Mouse (Mus musculus) monocyte, adult 5-6 weeks (primary cell): ENCODE results near the gene Atg16l1. TPM values are rescaled to one million over a fixed set of nuclear protein-coding genes. Genes with fewer than 3 reads are reported as not detected.

Source experiments
- ATAC-seq: fragments of 153-309, 156-312 bp; replicated peaks from 2 replicates; pipeline ENCODE4 v1.8.0; 2017; ENCODE audit warnings: mild to moderate bottlenecking; ENCODE audit not compliant: low TSS enrichment, insufficient number of reproducible peaks, severe bottlenecking, poor library complexity, low FRiP score
- total RNA-seq: library from RNA; stranded (forward); fragments of 200-1000, 200-491, 200-594 nt; gene quantifications from 3 replicates; pipeline ENCODE4 v1.2.3, GENCODE M21; 2017

Gene Atg16l1
- total RNA-seq: 81.4 to 101 TPM (median 99.5 TPM) in 3 replicates

DNA sequence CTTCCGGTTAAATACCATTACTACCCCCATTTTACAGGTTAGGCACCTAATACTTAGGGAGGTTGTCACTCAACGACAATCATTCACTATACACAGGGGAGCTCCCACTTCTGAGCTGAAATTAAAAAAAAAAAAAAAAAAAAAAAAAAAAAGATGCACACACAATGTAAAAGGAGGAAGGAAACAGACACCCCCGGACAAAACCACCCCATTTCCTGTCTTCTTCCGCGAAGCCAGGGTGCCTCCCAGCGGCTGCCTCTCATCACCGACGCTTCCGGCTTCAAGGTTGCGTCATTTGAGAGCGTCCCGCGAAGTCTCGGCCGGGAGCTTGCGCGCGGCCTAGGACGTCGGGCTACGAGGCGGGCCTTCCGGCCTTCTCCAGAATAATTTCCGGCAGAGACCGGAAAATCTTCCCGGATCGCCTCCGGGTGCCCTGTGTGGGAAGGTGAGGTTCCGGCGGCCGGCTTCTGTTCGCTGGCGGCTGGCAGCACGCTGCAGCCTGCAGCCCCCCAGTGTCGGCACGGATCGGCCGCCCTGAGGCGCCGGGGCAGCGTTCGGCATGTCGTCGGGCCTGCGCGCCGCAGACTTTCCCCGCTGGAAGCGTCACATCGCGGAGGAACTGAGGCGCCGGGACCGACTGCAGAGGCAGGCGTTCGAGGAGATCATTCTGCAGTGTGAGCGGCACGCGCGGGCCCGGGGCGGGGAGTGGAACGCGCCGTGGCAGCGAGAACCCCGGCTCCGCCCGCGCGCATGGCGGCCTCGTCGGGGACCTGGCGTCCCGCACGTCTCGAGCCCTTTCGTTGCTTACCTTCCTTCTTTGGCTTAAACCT, at the start of gene Atg16l1:
TSS of gene Atg16l1 (plus strand) at position 230 of the 830 bp plus-strand sequence.
- peak; percentile 99 for ATAC-seq

DNA sequence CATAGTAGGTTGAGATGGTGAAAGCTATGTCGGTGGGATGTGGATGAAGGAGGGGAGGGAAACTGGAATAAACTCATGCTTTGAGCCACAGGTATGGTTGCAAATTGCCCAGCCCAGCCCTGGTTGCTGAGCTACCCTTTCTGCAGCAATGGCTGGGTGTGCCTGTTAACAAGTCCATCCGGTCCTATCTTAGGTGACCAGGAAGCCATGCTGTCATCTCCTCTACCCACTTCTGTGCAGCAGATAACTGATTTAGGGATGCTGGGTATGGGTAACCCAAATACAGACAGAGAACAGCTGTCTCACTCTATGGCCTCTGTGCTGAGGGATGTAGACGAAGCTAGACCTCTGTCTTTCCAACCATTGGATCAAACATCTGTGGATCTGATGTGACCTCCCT, 49.3 kb upstream of the Atg16l1 start:
- no peak for ATAC-seq

DNA sequence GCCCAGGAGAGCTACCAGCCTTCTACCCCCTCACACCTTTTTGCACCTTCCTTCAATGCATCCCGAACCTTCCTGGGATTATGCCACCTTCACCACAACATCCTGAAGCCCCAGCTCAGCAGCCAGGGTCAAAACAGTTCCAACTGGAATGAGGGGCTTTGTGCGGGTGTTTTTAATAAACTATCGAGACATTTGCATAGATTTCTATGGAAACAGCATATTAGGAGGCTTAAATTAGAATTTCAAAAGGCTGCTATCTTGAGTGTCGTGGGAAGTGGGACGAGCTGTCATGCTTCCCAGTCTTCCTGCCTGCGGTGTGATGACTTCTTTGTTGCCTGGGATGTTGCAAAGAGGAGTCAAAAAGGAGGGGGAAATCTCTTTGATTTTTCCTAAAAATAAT, 46.6 kb upstream of the Atg16l1 start:
- ATAC-seq: no peak

DNA sequence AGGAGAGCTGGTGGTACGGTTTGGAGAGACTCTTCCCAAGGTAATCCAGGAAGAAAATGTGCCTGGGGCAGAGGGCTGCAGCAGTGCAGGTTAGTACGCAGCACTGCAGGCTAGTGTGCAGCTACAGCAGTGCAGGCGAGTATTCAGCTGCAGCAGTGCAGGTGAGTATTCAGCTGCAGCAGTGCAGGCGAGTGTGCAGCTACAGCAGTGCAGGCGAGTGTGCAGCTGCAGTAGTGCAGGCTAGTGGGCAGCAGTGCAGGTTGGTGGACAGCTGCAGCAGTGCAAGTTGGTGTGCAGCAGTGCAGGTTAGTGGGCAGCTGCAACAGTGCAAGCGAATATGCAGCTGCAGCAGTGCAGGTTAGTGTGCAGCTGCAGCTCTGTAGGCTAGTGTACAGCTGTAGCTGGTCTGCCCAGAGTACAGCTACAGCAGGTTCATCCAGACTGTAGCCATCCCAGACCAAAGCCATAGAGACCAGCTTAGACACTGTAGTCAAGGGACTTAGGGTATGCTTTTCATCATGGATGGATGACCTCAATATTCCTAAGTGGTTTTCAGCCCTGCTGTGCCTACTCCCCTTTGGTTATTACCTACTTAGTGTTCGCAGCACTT, 45.9 kb upstream of the Atg16l1 start:
- ATAC-seq: no peak

DNA sequence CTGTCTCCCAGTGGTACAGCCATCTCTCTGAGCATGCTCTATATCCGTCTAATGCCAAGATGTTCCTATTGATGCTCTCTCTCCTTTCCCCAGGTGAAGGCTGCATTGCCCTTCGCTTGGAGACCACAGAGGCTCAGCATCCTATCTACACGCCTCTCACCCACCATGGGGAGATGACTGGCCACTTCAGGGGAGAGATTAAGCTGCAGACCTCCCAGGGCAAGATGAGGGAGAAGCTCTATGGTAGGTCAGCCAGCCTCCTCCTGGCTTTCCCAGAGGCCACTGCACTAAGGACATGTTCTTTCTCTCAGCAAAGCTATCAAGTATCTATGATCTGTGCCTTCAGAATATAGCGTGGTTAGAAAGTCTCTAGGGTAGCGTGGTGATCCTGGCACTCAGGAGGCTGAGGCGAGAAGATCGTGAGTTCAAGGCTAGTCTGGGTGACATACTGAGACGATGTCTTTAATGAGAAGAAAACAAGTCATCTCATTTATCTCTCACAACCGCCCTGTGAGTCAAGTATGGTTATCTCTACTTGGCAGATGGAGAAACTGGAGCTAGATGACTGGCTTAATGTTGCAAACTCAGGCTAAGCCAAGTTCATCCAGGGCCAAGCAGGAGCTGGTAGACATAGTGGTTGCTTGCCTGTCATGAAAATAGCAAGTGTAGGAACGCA, 43.6 kb upstream of the Atg16l1 start:
- no peak for ATAC-seq

DNA sequence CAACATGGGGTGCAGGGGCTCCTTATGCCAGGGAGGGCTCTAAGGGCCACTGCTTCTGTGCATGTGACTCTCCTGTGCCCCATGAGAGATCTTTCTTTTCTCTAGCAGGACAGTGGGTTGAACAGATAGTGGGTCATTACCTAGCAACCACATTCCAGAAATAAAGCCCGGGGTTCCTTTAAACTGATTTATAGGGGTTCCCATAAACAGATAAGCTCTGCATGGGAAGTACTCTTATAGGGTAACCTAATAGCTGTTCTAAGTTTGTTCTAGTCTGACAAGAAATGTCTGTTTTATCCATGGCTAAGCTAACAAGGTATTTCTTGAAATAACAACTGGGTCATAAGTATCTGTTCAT, 43.1 kb upstream of the Atg16l1 start:
- no peak for ATAC-seq

DNA sequence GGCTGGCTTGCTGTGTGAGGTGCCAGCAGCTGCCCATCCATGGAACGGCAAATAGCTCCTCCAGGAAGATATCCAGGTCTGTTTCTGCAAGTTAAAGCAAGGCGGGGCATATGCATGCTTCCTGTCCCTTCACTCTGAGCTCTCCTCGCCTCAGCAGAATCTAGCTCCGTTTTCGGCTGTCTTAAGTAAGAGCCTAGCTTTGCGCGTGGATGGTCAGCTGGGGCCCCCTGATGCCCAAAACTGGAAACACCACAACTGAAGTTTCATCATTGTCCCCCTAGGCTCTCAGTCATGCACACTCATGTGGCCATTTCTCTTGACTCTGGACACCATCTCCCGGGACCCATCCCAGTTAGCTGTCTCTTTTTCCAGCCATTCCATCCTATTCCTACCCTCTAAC, 34.3 kb upstream of the Atg16l1 start:
- no peak for ATAC-seq

DNA sequence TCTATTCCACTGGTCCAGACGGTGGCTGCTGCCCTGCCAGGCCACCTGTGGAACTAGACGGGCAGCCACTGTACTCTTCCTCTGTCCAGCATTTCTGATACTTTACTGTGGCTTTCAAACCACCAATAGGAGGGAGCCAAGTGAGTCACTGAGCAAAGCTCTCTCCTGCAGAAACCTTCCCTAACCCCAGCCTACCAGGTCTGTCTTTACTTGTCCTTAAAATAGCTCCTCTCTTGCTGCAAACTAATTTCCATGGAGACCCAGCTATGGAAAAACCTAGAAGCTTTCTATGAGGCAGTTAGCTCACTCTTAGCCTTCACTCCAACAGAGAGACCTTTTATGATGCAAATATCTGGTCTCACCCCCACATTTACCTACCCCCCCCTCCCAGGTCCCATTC, 33.6 kb upstream of the Atg16l1 start:
- ATAC-seq: no peak

DNA sequence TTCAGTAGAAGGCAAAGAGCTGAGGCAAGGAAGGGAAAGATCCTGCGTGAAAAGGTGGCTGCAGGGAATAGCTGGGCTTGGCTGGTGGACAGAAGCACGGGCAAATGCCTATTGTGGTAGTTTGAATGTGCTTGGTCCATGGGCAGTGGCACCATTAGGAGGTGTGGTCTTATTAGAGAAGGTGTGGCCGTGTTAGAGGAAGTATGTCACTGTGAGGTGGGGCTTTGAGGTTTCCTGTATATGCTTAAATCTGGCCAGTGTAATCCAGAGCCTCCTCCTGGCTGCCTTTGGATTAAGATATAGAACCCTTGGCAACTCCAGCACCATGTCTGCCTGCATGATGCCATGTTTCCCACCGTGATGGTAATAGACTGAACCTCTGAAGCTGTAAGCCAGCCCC, 32.3 kb upstream of the Atg16l1 start:
- ATAC-seq: peak; percentile 59

DNA sequence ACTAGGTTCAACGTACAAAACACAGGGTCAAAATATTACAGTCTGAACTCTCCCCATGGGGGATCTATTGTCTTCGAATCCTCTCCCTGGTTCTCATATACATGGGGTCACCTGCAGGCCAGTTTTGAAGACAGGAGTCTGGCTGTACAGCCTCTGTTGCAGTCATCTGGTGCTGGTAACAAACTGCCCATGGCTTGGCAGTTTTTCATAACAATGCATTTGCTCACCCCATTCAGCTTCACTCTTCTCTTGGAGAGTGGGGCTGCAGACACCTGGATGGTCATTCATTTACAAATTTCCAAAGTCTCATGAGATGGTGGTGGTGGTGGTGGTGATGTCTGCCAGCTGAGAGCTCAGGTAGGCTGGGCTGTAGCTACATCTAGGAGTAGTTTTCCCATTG, 26.6 kb upstream of the Atg16l1 start:
- no peak for ATAC-seq

DNA sequence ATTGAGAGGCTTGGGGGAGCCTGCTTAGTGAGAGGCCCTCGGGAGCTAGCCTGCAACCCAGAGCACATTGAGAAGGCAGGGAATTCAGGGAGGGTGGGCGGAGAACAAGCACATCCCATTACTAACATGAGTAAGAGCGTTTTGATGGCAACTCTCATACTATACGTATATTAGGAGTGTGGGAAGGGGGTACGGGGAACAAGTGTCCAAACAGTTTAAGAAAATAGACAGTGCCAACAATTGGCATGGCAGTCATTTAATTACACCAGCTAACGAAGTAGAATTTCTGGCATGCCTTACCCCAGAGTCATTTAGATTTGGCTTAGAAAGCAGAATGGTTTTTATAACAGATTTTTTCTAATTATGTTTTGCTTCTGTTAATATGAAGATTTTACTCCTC, 25.8 kb upstream of the Atg16l1 start:
- no peak for ATAC-seq

DNA sequence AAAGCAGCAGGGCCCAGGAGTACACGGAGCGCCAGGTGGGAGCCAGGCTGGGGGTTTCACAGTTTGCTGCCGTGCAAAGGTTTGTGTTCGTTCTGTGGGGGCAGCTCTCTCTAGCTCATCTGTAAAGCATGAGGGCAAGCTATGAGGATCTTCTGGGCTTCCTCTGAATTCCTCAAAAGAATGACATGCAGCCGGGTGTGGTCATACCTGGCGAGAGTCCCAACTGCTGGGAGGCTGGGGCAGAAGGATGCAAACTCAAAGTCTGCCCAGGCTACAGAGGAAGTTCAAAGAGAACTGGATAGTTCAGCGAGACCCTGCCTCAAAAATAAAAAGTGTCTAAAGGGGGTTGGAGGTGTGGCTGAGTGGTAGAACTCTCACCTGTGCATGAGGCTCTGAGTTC, 25.4 kb upstream of the Atg16l1 start:
- no peak for ATAC-seq

DNA sequence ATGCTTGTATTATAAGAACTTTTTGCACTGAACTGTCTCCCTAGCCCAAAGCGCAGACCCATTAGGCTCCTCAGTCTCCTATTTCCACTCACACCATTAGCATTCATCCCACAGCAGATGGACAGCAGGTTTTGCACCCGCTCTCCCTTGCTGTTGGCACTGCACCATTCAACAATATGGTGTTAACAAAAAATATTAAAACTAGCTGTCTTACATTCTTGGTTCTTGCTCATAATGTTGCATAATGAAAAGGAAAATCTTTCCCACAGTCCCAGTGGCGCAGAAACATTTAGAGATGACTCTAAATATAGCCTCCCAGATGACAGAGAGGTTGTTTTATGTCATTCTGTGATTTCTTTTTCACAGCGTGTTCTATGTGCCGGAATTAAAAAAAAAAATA, 22.5 kb upstream of the Atg16l1 start:
- no peak for ATAC-seq

DNA sequence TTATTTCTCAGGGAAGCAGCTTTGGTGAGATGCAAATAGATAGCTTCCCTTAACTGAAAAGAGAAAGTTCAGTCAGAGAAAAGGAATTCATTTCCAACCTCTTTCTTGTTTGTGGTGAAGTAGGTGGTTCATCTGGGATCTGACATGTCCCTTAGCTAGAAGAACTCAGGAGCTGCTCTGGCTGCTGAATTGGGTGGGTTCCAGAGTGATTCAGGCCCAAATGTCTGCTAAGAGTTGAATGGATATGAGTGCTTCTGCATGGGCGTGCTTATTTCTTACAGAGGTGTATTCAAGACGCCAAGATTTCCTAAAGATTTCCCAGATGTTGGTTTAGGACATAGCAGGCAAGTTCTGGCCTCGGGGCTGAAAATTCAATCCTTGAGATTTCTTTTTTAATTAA, 21.5 kb upstream of the Atg16l1 start:
- no peak for ATAC-seq

DNA sequence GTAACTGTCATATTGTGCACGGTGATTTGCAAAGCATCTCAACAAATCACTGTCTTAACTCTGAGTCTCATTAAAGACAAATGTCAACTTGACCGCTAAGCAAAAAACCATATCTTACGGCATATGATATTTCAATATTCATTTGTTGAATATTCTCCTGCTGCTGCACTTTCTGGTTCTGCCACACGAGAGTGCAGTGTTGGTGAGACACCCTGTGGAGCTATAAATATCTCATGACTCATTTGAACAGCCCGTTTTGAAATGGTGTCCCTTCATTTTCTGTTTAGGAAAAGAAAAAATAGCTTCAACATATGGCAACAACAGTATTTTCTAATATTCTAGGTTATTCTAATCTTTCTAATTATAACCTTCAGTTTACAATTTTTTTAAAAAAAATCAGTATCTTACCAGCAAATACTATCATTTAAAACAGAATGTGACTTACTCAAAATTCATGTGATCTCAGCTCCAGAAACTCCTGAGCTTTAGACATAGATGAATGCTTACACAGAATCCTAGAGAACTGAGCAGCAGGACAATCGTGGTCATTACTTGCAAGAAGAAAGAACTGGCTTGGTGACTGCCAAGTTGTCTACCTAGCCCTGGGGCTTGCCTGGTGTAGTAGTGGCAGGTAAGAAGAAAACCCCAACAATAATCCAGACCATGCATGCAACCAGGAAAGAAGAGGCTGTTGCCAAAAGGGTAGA, 14.9 kb upstream of the Atg16l1 start:
- no peak for ATAC-seq

DNA sequence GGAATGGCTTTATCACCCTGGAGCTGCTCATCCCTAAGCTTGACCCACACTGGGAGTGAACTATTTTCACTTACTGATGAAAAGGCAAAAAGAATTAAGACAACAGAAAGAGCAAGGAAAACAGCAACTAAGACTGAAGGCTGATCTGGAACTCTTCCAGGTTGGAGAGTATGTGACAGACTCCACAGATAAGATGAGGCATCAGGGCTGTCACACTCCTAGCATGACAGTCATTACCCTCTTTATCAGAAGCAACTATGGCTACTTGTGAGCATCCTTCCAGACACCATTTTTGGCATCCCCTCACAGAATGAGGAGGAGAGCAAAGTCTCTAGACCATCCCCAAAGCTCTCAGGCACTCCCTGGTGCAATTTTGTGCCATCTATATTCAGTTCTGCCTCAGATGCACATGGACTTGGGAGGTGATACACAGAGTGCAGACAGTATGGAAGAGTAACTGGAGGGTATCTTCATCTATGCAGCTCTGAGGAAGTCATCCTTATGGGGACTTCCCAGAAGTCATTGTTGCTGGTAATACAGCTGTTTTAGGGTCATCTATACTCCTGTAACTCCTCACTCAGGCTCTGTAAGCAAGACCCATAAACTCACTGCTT, 6.2 kb upstream of the Atg16l1 start:
- no peak for ATAC-seq

DNA sequence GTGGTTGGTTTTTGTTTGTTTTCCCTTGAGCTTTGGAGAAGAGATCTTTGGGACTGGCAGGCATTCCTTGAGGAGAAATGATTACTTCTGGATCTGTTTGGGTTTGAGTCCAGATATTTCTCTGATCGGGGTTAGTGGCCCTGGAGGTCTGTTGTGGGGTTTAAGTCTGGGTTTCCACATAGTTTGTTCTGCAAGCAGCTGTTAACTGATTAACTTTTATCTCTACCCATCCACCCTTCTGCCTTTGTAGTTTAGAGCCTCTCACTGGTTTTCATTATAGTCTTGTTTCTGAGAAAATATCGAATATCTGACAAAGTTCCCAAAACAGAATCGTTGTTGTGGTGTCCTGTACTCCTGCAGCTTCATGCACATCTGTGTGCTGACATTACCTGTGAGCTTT, 8.2 kb downstream of the Atg16l1 start:
- no peak for ATAC-seq

DNA sequence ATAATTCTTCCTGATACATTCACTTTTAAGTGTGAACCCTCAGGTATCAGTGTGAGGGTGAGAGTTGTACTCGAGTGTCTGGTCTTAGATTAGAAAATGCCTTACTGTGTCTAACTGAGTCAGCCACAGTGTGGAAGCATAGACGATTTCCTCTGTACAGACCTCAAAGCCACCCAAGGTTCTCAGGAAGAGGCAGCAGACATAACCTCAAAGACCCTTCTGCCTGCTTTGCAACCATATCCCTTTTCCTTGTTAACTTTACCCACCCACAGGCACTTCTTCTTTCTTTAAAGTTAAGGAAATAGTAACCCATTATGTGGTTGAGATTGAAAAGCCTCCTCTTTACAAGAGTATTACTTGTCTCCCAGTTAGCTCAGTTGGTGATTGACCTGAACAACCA, 10.1 kb downstream of the Atg16l1 start:
- ATAC-seq: no peak

DNA sequence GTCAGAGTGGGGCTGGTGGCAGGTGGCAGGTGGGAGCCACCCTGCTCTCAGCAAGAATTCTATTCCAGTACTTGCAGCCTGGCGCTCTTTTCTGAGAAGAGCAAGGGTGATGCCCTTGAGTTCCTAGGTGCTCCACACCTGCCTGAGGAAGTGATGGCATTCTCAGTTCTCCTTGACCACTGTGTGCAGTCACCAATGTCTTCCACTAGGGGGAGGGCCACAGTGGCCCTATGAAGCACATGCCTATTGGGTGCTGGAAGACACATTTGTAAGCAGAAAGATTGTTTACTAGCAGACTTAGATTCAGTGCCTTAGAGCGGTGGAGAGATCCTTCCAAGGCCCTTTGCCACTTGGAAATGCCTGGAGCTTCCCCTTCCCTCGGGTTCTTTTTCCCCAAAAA, 10.6 kb downstream of the Atg16l1 start:
- ATAC-seq: no peak; the same call in 1 of the 2 replicates
